Mouse (Mus musculus): ENCODE results near the gene Trdn. TPM values are rescaled to one million over a fixed set of nuclear protein-coding genes. Genes with fewer than 3 reads are reported as not detected.

Gene Trdn
- not detected for total RNA-seq (2023)

GRCm38 (mm10) chr10:33080254-33080653 lies at the start of gene Trdn:
Gene Trdn (plus strand): TSS chr10:33080554.

Other genes starting within 250 kb of the Trdn start
- gene Nkain2, start 190.1 kb upstream of the Trdn start, total RNA-seq (2023) = not detected